Mouse (Mus musculus): ENCODE results near the gene Bmp6. TPM values are rescaled to one million over a fixed set of nuclear protein-coding genes. Genes with fewer than 3 reads are reported as not detected.

Gene Bmp6
- polyA plus RNA-seq (2012): 0.07 and 0.08 TPM in 2 replicates

GRCm38 (mm10) chr13:38344713-38345430 lies at the start of gene Bmp6:
TSS of gene Bmp6 (plus strand) at chr13:38345107.

GRCm38 (mm10) chr13:38528687-38529294 lies 183.9 kb downstream of the Bmp6 start, which contains the start of gene Txndc5:
TSS of gene Txndc5 (minus strand) at chr13:38528824.

Other genes starting within 250 kb of the Bmp6 start
- 0.14 and 0.23 TPM in 2 replicates for gene Dsp, start 193.8 kb upstream of the Bmp6 start, polyA plus RNA-seq (2012)
- 69.5 and 91.5 TPM in 2 replicates for gene Snrnp48, start 140.2 kb upstream of the Bmp6 start, polyA plus RNA-seq (2012)
- gene Txndc5, start 183.7 kb downstream of the Bmp6 start, polyA plus RNA-seq (2012): 94.7 and 120 TPM in 2 replicates

All from megakaryocyte-erythroid progenitor cell, adult 5 weeks (primary cell).